Mouse (Mus musculus) neural tube, embryonic 10.5 days (tissue): Measurements from ENCODE around the gene Tmem200b.

Source experiments
- DNase-seq: peaks from one replicate; pipeline ENCODE4 v3.0.0-alpha.2; 2017; ENCODE audit warnings: low spot score; ENCODE audit errors: extremely low spot score

The Tmem200b gene

DNA sequence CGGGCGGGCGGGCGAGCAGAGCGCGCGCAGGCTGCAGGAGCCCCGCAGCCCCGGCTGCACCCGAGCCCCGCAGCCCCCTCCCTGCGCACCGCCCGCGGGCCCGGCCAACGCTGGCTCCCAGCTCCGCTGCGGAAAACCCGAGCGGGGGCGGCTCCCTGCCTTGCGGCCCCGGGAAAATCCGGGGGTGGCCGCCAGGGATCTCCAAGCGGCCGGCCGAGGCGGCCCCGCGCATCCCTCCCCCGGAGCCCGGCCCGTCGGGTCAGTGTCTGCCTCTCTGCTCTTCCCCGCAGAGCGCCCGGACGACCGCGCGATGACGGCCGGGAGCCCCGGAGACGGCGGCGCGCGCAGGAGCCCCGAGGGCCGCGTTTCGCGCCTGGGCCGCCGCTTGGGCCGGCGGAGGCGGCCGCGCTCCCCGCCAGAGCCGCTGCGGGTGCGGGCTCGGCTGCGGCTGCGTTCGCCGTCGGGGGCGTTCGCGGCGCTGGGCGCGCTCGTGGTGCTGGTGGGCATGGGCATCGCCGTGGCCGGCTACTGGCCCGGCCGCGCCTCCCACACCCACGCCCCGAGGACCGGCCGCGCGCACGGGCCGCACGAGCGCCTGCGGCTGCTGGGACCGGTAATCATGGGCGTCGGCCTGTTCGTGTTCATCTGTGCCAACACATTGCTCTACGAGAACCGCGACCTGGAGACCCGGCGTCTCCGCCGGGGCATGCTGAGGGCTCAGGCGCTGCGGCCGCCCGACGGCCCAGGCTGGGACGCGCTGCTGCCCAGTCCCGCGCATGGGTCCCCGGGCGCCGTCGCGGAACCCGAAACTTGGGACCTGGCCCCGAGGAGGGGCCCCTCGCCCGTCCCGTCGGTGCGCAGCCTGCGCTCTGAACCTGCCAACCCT is at the start of gene Tmem200b:
Gene Tmem200b (plus strand): TSS at position 311 of the 886 bp plus-strand sequence.
- peak; percentile 54 for DNase-seq

DNA sequence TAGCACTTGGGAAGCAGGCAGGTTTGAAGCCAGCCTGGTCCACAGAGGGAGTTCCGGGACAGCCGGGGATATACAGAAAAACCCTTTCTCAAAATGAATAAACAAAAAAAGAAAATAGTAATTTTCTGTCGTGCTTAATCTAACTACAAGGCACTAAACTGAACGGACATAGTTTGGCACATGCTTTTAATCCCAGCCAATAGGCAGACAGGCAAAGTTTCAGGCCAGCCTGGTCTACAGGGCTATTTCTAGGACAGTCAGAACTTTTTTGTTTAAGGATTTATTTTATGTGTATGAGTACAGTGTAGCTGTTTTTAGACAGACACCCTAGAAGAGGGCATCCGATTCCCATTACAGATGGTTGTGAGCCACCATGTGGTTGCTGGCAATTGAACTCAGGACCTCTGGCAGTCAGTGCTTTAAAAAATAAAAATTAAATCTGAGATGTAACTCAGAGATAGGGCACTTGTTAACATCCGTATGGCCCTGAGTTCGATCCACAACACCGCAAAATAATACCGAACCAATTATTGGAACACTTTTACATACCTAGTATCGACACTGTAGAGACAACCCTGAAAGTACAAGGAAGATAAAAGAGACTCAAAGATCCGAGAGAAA is 48.8 kb upstream of the Tmem200b start:
- DNase-seq, result peak; percentile 24

DNA sequence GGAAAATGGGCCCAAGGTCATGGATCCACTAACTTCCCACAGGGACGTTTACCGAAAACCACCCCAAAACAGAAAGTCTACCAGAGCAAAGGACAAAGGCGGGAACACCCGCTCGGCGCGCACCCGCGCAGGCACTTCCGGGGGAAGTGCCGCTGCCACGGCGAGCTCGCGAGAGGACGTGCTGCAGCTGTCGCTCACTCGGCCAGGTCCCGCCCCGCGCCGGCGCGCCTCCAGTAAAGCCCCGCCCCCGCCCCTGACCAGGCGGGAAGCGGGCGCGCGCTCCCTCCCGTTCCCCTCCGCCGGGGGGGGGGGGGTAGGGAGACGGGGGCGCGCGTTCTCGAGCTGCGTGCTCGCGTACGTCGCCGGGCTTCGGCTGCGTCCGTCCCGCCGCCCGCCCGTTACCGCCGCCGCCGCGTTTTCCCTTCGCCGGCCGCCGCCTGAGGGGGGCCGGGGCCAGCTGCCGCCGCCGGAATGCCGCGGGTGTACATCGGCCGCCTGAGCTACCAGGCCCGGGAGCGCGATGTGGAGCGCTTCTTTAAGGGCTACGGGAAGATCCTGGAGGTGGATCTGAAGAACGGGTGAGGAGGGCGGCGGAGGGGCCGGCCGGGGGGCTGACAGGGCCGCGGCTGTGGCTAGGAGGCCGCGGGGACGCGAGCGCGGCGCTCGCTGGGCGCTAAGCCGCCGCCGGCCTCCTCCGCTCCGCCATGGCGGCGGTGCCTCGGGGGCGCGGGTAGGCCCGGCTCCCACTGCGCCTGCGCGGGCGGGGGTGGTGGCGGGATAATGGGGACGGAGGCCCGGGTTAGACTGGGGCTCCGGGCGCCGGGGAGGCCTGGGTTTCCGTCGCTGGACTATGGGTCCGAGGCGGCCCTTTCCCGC is 48.0 kb upstream of the Tmem200b start, which contains the start of gene Srsf4:
Gene Srsf4 (plus strand): TSS at position 325 of the 876 bp plus-strand sequence.
- peak; percentile 97 for DNase-seq

DNA sequence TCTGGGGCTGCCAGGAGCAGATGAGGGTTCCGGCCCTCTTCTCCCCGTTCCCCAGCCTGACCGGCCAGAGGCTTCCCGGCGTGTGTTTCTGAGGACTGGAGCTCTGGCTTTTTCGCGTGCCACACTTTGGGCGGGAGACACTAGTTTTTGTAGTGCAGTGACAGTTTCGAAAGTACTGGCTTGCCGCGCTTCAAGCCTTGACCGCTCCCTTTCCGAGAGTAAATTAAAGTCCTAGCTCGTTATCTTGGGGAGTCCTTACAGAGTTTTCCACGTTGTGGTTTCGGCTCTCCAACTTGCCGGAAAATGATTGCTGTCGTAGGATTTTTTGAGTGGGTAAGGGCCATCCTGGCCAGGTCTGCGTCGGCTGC is 47.4 kb upstream of the Tmem200b start:
- no peak for DNase-seq

DNA sequence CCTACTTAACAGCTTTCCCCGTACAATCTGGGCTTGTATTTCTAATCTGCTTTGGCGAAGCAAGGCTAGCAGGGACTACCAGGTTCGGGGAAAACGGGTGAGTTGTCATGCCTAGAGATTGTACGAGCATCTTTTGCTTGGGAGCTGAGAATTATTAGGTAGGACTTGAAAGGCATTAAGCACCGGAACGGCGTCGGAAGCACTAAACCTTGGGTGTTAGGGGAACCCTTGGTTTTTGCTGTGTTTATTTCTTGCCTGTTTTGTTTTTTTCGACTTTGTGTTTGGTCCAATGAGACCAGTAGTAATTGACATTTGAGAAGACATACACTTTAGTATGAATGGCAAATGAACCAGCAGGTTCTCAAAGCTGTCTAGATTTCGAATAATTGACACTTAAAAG is 47.0 kb upstream of the Tmem200b start:
- DNase-seq, result no peak

DNA sequence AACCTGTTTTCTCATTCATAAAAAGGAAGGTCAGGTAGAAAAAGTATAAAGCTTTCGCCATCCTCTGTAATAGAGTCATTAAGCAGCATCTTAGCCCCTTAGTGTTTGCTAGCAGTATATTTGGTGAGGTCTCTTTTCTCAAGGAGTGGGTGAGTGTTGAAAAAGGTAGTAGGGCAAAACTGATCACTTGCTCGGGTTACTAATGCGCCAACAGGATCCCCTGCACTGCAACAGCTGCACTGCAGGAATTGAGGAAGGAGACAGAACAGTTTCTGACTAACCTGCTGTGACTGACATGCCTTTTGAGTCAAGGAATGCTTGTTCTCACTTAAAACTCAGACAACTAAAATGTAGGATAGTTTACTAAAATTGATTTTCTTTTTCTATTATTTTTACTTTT is 46.3 kb upstream of the Tmem200b start:
- DNase-seq, result no peak

DNA sequence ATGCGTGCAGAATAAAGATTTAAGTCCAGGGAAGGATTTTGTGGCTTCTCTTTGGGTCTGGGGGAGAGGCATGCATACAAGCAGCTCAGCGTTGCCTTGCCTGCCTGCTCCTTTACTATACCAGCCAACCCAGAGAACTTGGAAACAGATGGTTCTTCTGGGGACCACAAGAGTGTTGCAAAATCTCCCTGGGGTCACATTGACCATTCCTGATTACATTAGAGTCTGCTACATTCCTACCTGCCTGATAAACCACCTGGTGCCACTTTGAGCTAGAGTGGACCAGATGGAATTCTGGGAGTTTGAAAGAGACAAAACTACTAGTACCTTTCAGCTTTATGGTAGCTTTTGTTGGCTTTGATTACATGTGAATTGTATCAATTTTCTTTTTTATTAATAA is 44.7 kb upstream of the Tmem200b start:
- DNase-seq, result no peak

DNA sequence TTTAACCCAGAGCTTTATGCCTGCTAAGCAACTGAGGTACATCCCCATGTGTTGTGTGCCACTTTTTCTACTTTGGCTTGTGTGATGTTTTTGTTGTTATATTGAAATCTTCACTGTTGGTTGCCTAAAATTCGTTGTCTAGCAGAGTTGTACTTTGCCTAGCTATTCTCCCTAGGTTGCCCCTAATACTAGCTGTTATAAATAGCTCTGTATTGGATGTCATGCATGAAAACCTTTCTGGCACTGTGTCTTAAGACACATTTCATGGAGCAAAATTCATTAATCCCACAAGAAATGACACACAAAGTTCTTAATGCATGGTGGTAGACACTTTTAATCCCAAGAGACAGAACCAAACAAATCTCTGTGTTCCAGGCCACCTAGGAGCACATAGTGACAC is 41.9 kb upstream of the Tmem200b start:
- DNase-seq, result no peak

DNA sequence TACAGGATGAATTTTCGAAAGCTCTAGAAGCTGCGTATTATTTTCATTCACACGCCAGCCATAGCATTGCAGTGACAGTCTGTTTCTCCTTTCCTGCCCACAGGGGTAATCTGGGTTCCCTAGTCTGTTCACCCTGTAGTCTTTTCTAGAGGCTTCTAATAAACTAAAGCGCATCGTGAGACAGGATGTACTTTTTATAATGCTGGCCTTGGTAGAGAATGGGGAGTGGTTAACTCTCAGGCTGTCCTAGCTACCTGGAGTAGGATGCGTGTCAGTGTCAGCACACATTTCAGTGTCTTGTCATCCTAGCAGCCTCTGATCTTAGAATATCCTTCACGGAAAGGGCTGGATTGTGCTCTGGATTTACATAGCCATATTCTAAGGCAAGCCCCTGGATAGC is 40.3 kb upstream of the Tmem200b start:
- no peak for DNase-seq

DNA sequence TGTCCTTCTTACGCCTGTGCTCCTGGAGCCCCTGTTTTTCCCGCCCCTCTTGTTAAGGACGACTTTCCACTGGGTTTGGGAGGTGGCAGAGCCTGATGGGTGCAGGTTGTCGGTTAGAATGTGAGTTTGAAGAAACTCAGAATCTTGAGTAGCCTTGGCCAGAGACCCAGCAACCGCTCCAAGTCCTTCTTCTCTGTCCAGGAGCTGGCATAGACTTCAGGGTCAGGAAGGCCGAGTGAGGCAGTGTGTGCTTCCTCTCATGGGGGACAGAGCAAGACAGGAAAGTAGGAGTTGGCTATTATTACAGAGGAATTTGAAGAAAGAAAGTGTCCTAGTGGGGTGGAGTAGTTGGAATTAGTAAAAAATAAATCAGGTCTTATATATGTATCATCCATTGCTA is 38.0 kb upstream of the Tmem200b start:
- DNase-seq, result no peak

DNA sequence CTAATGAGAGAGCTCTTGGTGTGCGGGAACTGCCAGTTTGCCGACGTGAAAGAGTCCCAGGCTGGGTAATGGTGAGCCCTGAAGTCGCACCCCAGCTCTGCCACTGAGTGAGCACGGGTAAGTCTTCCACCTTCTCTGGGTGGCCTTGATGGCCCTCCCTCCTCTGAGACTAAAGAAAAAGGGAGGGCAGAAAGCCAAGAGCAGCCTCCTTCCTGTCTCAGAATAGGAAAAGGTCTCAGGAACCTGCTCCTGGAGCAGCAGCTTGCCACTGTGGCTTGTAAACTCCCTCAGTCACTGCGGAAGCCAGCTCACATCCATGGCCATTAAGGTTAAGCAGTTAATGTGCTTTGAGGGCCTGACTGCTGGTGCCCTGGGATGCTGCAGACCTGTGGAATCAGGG is 36.2 kb upstream of the Tmem200b start:
- no peak for DNase-seq

DNA sequence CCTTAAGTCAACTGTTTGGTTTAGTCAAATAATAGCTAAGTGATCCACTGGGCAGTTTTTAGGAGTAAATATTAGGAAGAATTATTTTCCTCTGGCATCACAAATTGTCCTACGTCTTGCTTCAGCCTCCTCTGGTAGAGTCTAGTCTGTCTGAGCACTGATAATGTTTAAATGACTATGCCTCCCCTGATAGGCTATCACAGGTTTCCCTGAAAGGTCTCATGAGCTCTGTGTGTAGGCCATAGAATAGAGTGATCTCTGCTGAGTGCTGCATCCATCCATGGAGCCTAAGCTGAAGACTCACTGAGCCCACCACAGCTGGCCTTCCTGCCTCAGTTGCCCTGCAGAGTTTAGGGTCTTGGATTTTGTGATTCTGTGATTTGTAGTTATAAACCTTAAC is 33.0 kb upstream of the Tmem200b start:
- no peak for DNase-seq

DNA sequence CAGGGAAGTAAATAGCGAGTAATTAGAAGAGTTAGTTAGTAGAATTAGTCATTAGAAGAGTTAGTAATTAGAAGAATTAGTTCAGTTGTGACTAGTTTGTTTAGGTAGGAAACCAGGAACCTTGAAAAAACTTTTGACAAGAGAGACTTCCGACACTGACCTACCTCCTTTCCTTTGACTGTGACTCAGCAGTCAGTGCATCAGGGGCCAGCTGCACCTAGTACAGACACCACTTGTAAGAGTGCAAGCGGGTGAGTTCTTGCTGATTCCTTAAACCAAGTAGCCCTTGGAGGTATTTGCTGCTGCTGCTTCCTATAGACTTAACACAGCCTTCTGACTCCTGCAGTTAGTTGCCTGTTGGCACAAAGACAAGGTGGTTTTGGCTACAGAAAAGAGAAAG is 30.9 kb upstream of the Tmem200b start:
- DNase-seq, result no peak

DNA sequence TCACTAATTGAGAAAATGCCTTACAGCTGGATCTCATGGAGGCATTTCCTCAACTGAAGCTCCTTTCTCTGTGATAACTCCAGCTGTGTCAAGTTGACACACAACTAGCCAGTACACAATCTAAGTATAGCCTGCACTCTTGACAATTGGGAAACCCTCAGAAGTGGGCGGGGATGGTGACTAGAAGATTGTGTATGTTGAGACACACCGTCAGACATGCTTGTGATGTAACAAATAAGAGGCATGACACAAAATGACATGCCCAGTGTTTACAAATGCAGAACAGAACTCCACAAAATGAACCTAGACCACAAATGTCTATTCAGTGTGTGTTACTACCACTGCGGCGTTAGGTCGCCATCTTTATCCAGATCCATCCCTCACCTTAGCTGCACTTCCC is 24.5 kb upstream of the Tmem200b start:
- DNase-seq, result no peak

DNA sequence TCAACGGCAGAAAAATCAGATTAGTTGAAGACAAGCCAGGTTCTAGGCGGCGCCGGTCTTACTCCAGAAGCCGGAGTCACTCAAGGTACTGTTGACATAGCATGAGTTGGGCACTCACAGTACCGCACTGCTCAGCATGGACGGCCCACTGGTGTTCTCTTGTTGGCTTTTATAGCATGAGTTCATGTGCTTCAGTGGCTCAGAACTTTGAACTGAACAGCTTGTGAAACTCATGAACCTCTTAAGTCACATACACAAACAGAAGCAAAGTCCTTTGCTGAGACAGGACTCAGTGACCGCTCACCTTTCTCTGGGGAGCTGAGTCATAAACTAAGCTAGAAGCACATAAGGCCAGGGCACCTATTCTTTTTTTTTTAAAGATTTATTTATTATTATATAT is 23.8 kb upstream of the Tmem200b start:
- no peak for DNase-seq

DNA sequence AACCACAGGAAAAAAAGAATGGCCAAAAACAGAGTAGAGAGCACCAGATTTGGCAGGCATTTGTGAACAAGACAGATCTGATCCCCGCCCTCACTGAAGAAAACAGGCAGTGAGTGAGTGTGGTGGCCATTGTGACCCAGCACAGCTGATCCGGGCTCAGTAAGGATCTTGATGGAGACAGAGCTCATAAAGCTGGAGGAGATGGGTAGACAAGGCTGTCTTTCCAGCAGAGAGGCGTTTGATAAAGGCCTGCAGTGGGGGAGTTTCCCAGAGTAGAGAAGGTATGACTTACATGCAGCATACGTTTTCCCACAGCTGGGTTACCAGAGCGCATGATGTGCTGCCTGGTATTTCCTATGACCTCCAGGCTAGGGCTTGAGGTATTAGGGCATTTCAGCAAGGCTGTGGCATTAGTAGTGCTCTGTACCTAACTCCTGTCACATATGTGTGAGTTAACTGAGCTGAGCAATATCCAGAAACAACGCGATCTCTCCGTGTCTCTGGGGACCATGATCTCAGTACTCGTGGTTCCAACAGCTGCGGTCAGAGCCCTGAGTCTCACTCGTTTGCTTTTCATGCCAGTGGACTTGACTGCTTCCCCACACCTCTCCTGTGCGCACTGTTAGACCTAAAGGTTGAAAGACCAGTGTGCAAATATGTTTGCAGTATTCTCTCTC is 22.9 kb upstream of the Tmem200b start:
- DNase-seq, result no peak

DNA sequence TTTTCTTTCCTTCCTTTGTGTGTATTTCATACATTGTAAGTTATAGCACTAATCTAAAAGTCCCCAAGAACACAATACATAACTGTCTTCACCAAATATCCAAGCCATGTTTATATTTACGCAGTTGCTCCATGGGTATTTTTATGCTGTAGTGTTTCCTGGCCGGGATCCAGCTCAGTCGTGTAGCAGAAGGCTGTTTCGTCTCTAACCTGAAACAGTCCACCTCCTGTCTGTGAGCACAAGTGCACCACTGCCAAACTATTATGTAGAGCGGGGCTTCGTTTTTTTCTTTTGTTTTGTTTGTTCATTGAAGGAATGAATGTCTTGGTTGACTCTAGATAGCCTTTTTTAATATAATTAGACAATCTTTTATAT is 22.4 kb upstream of the Tmem200b start:
- no peak for DNase-seq

DNA sequence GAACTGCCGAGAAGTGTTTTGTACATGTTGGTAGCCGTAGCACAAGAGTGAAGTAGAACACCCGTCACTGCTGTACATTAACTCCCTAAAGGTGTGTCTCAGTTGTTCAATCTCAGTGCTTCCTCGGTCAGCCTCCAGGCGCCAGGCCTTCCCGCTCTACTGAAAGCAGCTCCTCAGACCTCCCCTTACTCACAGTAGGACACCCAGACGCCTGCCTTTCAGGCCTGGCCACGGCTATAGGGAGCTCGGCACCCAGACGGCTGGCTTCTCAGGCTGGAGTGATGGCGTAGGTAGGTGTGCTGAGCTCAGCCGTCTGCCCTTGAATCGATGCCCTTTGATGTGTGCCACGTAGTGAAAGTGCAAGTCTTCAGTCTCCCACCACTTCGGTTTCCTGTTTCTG is 20.5 kb upstream of the Tmem200b start:
- no peak for DNase-seq

DNA sequence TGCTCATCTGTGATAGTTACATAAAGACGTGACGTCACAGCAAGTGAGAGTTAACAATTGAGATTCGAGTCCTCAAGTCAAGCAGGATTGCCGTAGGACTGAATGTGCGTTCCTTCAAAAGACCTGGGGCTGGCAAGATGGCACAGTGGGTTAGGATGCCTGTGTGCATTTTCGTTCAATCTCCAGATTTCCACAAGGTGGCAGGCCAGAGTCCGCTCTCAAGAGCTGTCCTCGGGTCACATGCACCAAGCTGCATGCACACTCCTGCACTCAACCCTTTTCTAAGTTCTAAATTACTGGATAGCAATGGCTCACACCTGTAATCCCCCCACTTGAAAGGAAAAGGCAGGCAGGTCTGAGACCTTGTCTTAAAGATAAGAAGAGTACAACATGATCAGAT is 17.1 kb upstream of the Tmem200b start:
- peak; percentile 37 for DNase-seq

DNA sequence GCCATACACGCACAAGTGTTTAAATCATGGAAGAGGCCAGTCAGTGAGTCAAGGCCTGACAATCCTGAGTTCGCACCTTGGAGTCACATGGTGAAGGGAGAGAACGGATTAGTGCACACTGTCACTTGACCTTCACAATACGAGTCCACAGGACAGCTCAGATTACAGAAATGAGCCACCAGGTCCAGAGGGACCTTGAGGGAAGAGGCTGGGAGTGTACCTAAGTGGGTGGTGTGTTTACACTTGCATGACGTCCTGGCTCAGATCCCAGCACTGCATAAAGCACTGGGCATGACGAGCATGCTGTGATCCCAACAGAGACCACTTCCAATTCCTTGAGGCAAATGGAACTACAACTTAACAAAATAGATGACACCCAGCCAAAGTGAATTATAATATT is 15.1 kb upstream of the Tmem200b start:
- DNase-seq, result no peak

DNA sequence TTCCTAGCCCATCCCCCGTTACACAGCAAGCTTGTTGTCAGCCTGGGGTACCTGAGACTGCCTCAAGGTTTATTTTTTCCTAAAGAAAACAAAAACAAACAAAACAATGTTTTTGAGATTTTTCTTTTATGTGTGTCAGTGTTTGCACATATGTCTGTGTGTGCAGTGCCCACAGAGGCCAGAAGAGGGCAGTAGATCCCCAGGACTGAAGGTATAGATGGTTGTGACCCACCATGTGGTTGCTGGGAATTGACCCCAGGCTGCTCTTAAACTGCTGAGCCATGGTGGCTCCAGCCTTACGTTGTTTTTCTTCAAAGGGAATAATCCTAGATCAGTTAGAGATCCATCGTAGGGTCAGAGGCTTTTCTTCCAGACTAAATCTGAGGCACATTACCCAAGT is 13.7 kb upstream of the Tmem200b start:
- DNase-seq, result no peak
